27 mouse cellular contexts compared by ENCODE assay signal in the genomic region with DNA sequence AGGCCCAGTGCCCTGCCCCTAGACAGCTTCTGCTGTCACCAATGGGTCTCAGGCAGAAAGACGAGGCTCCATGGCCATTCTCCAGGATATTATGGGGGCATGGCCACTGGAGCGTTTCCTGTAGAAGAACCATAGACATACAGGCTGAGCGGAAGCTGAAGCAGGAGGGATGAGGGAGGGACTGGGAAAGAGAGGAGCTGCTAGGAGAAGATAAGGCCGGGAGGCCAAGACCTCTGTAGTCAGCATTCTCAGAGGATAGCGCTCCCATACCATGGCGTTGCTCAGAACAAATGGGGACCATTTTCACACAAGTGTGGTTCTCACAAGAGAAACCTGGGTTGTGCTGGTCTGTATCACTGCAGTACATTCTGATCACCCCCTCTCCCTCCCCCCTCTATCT. TPM values are rescaled to one million over a fixed set of nuclear protein-coding genes. Genes with fewer than 3 reads are reported as not detected.
"Had no signal": no experiment of that assay in that cellular context is flagged by ENCODE, and none has a peak within 500 bp of the region (broad histone marks: within the 10 kb centered on the region; RNA-seq: fewer than 3 reads in every experiment).

No protein-coding gene starts in this region.

- ATAC-seq: intestine, embryonic 15.5 days; lung, postnatal 0 days had no signal

- DNase-seq: kidney, adult 11 months; kidney, adult 9 months; kidney, postnatal 14 days; kidney, postnatal 4 days; layer of hippocampus, adult 9-11 months; lung, embryonic 14.5 days; midbrain, embryonic 14.5 days; right cerebral cortex, adult 18-20 months; right cerebral cortex, postnatal 14 days; right cerebral cortex, postnatal 4 days; thymus, adult 2 months; thymus, postnatal 14 days; thymus, postnatal 4 days had no signal

- H3K4me3 ChIP-seq: intestine, embryonic 15.5 days; layer of hippocampus, adult 2 months; limb, embryonic 10.5 days; limb, embryonic 13.5 days had no signal

- H3K4me1 ChIP-seq: intestine, embryonic 15.5 days; limb, embryonic 10.5 days; limb, embryonic 13.5 days had no signal

- H3K9ac ChIP-seq: intestine, embryonic 15.5 days; limb, embryonic 13.5 days; lung, embryonic 14.5 days had no signal

- H3K9me3 ChIP-seq: intestine, embryonic 15.5 days; limb, embryonic 10.5 days; limb, embryonic 13.5 days had no signal

- H3K27ac ChIP-seq: intestine, embryonic 15.5 days; layer of hippocampus, adult 2 months; limb, embryonic 10.5 days; limb, embryonic 13.5 days; macrophage; stomach, postnatal 0 days had no signal

- H3K27me3 ChIP-seq: intestine, embryonic 15.5 days; limb, embryonic 13.5 days had no signal

- H3K4me2 ChIP-seq: intestine, embryonic 15.5 days; limb, embryonic 13.5 days; lung, embryonic 14.5 days; midbrain, embryonic 11.5 days had no signal

RNA-seq across cellular contexts. Expression of a gene that starts 26.8 kb away (rescaled TPM):
- polyA plus RNA-seq: intestine, embryonic 15.5 days; kidney, embryonic 16.5 days; limb, embryonic 10.5 days; limb, embryonic 13.5 days; liver, adult 2 months; lung, embryonic 14.5 days; lung, postnatal 0 days; macrophage; midbrain, embryonic 11.5 days; midbrain, embryonic 14.5 days; midbrain, postnatal 0 days; neural tube, embryonic 11.5 days; neural tube, embryonic 14.5 days; stomach, embryonic 14.5 days; stomach, postnatal 0 days had no signal
